Mouse (Mus musculus) midbrain, embryonic 15.5 days (tissue): ENCODE results near the gene Wdr25. TPM values are rescaled to one million over a fixed set of nuclear protein-coding genes. Genes with fewer than 3 reads are reported as not detected.
A peak's percentile ranks its signal among the peaks of the same experiment; 100 is the strongest.

Experiments used
- ATAC-seq: fragments of 200-750 bp; cut with Nextera tagmentation; replicated peaks from 2 replicates; pipeline ENCODE4 v1.8.0; 2017; ENCODE audit warnings: moderate TSS enrichment
- H3K27ac ChIP-seq: fragments of 300-500 bp; sonication (generic); 2 replicates; pipeline ENCODE4 v1.5.1; 2015; ENCODE audit warnings: mild to moderate bottlenecking, inconsistent platforms
- H3K27me3 ChIP-seq: fragments of 300-500 bp; sonication (generic); replicated peaks from 2 replicates; pipeline ENCODE4 v1.6.1; 2015; ENCODE audit warnings: inconsistent platforms
- H3K36me3 ChIP-seq: fragments of 300-500 bp; sonication (generic); replicated peaks from 2 replicates; pipeline ENCODE4 v1.6.1; 2015; ENCODE audit warnings: inconsistent platforms
- H3K4me1 ChIP-seq: fragments of 300-500 bp; sonication (generic); 2 replicates; pipeline ENCODE4 v1.6.1; 2015; ENCODE audit warnings: inconsistent platforms
- H3K4me2 ChIP-seq: fragments of 300-500 bp; sonication (generic); 2 replicates; pipeline ENCODE4 v1.6.1; 2015; ENCODE audit warnings: inconsistent platforms, mild to moderate bottlenecking, moderate library complexity
- H3K4me3 ChIP-seq: fragments of 300-500 bp; sonication (generic); 2 replicates; pipeline ENCODE4 v1.5.1; 2015; ENCODE audit warnings: mild to moderate bottlenecking, inconsistent platforms
- H3K9ac ChIP-seq: fragments of 300-500 bp; sonication (generic); 2 replicates; pipeline ENCODE4 v1.6.1; 2015; ENCODE audit warnings: mild to moderate bottlenecking, inconsistent platforms
- H3K9me3 ChIP-seq: fragments of 300-500 bp; sonication (generic); 2 replicates; pipeline ENCODE4 v1.6.1; 2016; ENCODE audit warnings: inconsistent platforms
- WGBS: fragments of 180-500 bp; shearing (Covaris S2); methylation state at CpG from one replicate; pipeline ENCODE4 v1.1.7; 2015; ENCODE audit warnings: mixed read lengths; 5-methylcytosine and 5-hydroxymethylcytosine counted together
- polyA plus RNA-seq: library from polyadenylated mRNA; unstranded; fragments of >200 nt; fragmentation: Nextera tagmentation; extraction: Ambion mirVana; gene quantifications from 2 replicates; pipeline ENCODE4 v1.2.1, GENCODE M21; 2015

Gene Wdr25
- polyA plus RNA-seq, 1 experiment from 2014 or later: 5.2 TPM

DNA sequence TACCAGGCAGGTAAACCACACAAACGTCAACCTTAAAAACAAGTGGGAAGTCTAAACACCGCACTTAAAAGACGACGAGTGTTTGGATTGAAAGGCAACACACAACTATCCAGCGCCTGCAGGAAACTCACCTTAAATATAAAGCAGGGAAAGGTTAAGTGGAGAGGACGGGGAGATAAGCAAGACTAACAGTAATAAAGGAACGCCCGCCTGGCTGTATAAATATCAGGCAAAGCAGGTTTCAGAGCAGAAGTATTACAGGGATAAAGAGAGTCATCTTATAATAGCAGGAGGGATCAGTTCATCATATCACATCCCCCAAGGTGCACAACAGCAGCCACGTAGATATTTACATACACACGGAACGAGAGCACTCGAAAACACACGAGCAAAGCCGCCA lies 78.8 kb downstream of the Wdr25 start:
- H3K4me3 ChIP-seq: no peak overlapping the region
- H3K27ac ChIP-seq: no peak overlapping the region
- ATAC-seq: no peak
- no peaks in the 10 kb centered on the region for H3K4me1 ChIP-seq
- 84% methylated on average over 14 of the region's 14 CpGs for WGBS
- no peaks in the 10 kb centered on the region for H3K36me3 ChIP-seq
- no peak overlapping the region for H3K4me2 ChIP-seq
- no peaks in the 10 kb centered on the region for H3K27me3 ChIP-seq
- no peaks in the 10 kb centered on the region for H3K9me3 ChIP-seq
- H3K9ac ChIP-seq: no peak overlapping the region

DNA sequence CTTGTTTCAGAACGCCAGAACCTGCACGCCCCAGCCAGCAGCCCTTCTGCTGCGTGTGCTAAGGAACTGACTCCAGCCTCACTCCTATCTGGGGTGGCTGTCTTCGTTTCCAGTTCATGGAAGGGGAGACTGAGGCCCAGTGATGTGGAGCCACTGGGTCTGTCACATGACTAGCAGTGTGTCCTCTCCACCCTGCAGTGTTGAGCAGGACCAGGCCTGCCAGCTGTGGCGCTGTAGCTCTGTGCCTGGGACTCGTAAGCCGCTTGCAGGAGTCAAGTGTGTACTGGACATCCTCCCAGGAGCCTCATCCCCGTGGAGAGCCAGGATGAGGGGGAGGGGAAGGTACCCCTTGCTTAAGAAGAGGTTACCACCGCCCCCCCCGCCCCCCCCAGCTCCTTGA lies 86.5 kb downstream of the Wdr25 start:
- no peak overlapping the region for H3K9ac ChIP-seq
- WGBS: 27% methylated on average over 10 of the region's 10 CpGs
- no peaks in the 10 kb centered on the region for H3K36me3 ChIP-seq
- peaks cover 24% of the 10 kb centered on the region for H3K4me1 ChIP-seq
- no peak overlapping the region for H3K4me2 ChIP-seq
- no peak; the same call in 1 of the 2 replicates for ATAC-seq
- H3K4me3 ChIP-seq: no peak overlapping the region
- no peaks in the 10 kb centered on the region for H3K9me3 ChIP-seq
- no peak overlapping the region for H3K27ac ChIP-seq
- no peaks in the 10 kb centered on the region for H3K27me3 ChIP-seq

DNA sequence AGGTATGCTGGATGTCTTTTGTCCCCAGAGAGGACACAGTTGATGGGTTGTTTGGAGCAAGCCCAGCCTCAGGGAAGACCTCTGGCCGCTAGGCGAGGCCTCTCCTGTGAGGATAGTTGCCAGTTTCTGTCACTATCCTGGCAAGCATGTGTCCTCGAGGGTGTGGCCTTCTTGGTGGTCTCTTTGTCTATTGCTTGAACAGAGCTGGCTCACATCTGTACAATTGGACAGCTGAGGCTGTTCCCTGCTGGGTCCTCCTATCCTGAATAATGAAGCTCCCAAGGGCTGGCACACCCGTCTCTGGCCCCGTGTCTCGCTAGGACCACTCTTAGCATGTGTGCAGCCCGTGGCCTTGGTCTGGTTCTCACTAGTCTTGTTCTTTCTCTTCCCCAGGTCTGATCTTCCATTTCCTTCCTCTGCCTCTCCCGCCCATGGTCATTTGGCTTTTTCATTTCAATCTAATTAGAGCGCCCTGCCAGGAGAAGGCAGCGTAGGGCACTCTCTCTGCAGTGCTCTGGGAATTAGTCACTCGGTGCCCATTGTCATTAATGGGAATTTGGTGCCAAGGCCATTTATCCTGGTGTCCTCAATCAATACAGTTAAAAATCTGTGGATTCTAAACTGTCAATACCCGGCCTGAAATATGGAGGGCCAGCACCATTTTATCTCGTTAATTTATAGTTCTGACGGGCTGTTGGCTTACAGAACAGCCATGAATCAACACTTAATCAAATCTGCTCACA lies 88.7 kb downstream of the Wdr25 start:
- WGBS: 55% methylated on average over 14 of the region's 14 CpGs
- H3K9me3 ChIP-seq: no peaks in the 10 kb centered on the region
- ATAC-seq: 0 out of 2 replicates have a peak, but pooled peaks have one; percentile 13

DNA sequence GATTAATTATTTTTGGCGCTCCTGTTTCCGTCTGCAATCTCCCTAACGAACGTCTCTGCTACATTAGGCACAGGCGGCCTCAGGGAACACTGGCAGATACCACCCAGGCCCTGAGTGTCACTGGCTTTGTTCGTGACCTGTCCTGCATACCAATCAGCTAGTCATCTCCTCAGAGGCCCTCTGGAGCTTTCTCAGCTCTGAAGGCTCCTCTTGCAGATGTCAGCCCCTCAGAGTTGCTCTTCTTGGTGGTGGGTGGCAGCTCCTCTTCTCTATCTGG lies 89.2 kb downstream of the Wdr25 start:
- Histone ChIP-seq H3K9ac (no peak overlapping the region), H3K27ac (no peak overlapping the region; the same call in 1 of the 2 replicates), H3K9me3 (no peaks in the 10 kb centered on the region), H3K4me2 (no peak overlapping the region), H3K4me3 (no peak overlapping the region), H3K4me1 (peaks cover 24% of the 10 kb centered on the region), H3K36me3 (no peaks in the 10 kb centered on the region), H3K27me3 (no peaks in the 10 kb centered on the region)
- no peak for ATAC-seq
- 28% methylated on average over 6 of the region's 6 CpGs for WGBS

More for the DNA sequence above, 88.7 kb downstream of the Wdr25 start:
- no peak overlapping the region for H3K4me3 ChIP-seq
- no peaks in the 10 kb centered on the region for H3K27me3 ChIP-seq
- H3K9ac ChIP-seq: no peak overlapping the region
- peak overlapping the region; percentile 32; the same call in 1 of the 2 replicates for H3K27ac ChIP-seq
- H3K4me1 ChIP-seq: peaks cover 24% of the 10 kb centered on the region
- no peak overlapping the region for H3K4me2 ChIP-seq
- no peaks in the 10 kb centered on the region for H3K36me3 ChIP-seq

DNA sequence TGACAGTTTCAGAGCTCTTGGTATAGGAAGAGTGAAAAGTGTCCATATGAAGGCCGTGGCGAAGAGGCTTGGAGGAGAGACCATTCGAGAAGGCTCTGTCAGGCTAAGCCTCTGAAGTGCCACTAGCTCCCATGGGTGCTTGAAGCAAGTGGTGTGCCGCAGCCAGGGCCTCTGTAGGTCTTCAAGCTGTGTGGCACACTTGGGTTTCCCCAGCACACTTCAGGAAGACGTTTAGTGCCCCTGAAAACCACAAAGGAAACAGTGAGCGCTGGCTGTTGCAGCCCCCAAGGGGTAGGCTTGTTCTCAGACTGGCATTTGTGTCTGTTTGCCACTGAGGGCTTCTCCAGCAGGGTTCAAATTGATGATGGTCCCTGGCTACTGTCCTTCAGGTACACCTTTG lies 90.1 kb downstream of the Wdr25 start:
- no peaks in the 10 kb centered on the region for H3K36me3 ChIP-seq
- no peak overlapping the region for H3K4me3 ChIP-seq
- H3K4me2 ChIP-seq: no peak overlapping the region
- H3K9me3 ChIP-seq: no peaks in the 10 kb centered on the region
- H3K9ac ChIP-seq: no peak overlapping the region
- H3K27ac ChIP-seq: no peak overlapping the region
- peaks cover 24% of the 10 kb centered on the region for H3K4me1 ChIP-seq
- ATAC-seq: no peak
- 85% methylated on average over 6 of the region's 6 CpGs for WGBS
- H3K27me3 ChIP-seq: no peaks in the 10 kb centered on the region

DNA sequence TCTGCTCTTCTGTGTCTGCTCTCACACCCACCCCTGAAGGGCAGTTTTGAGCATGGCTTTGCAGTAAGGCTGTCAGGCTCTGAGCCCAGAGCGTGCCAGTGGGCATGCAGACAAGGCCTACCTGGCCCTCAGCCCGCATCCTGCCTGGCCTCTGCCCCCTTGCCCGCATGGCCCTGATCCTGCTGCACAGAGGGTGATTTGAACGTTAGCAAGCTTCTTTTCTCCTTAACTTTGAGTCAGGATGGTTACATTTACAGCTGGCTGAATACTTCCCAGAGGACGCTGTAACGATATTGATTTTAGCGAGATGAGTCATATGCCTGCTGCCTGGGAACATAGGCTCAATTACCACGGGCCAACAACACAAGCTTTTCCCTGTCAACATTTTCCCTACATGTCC lies 91.0 kb downstream of the Wdr25 start:
- no peak overlapping the region for H3K9ac ChIP-seq
- no peak for ATAC-seq
- H3K4me2 ChIP-seq: no peak overlapping the region
- no peak overlapping the region for H3K4me3 ChIP-seq
- H3K9me3 ChIP-seq: no peaks in the 10 kb centered on the region
- H3K27ac ChIP-seq: 0 out of 2 replicates have a peak overlapping the region, but pooled peaks have one; percentile 11
- H3K36me3 ChIP-seq: no peaks in the 10 kb centered on the region
- no peaks in the 10 kb centered on the region for H3K27me3 ChIP-seq
- WGBS: 71% methylated on average over 8 of the region's 8 CpGs
- peaks cover 21% of the 10 kb centered on the region for H3K4me1 ChIP-seq

DNA sequence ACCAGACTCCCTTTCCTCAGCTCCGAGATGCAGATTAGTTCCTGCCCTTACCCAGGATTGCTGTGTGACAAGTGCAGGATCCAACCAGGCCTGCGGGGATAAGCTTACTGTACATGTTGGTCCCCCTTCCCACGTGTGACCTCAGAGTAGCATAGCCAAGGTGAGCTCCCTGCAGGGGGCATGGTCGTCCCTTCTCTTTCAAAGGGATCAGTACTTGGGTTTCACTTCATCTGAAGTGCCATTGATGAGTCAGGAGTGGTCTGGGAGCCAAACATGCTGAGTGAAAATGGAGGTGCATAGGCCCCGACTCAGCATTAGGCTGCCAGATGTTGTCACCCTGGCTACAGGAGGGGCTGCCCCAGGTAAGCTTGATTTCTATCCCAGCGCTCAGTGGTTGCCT lies 91.6 kb downstream of the Wdr25 start:
- Histone ChIP-seq H3K27me3 (no peaks in the 10 kb centered on the region), H3K4me2 (no peak overlapping the region), H3K36me3 (no peaks in the 10 kb centered on the region), H3K27ac (no peak overlapping the region), H3K9me3 (no peaks in the 10 kb centered on the region), H3K4me1 (peaks cover 16% of the 10 kb centered on the region), H3K4me3 (no peak overlapping the region), H3K9ac (no peak overlapping the region)
- 80% methylated on average over 6 of the region's 6 CpGs for WGBS
- ATAC-seq: no peak

DNA sequence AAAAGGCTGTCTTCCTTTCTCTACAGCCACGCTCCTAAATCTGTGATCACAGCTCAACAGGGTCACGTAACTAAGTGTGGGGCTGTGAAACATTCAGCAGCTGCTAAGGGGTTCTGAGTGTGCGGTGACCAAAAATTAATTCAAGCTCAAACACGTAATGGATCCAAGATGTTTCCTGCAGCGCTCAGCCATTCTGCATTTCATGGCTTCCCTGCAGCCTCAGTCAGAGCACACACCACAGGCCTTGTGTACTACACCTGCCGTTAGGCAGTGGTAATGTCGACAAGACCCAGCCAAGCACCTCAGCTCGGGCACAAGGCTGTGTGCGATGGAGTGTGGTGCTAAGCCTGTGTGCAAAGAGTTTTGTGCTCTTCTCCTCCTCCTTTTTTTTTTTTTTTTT lies 94.0 kb downstream of the Wdr25 start:
- WGBS: 86% methylated on average over 9 of the region's 9 CpGs
- H3K27ac ChIP-seq: no peak overlapping the region
- no peaks in the 10 kb centered on the region for H3K36me3 ChIP-seq
- no peak overlapping the region for H3K9ac ChIP-seq
- no peaks in the 10 kb centered on the region for H3K9me3 ChIP-seq
- no peak for ATAC-seq
- H3K4me2 ChIP-seq: no peak overlapping the region
- H3K27me3 ChIP-seq: no peaks in the 10 kb centered on the region
- H3K4me1 ChIP-seq: peaks cover 9% of the 10 kb centered on the region
- H3K4me3 ChIP-seq: no peak overlapping the region

DNA sequence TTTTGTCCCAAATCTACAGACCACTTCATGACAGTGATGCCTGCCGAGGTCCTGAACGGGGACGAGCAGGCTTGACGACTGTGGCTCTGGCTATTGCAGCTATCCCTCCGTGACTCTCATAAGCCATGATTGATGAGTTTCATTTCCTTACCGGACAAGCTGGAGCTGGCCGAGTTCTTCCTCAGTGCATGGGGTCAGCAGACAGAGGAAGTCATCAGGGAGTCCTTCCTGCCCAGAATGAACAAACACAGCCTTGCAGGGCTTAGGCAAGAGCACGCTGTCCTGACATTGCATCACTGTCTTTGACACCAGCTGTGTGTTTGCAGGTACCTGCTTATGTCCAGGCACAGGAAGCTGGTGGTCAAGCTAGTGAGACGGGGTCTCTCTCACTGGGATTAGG lies 97.0 kb downstream of the Wdr25 start:
- Histone ChIP-seq H3K4me1 (peaks cover 5% of the 10 kb centered on the region; the same call in 1 of the 2 replicates), H3K4me3 (no peak overlapping the region), H3K4me2 (no peak overlapping the region), H3K36me3 (no peaks in the 10 kb centered on the region), H3K27ac (no peak overlapping the region), H3K27me3 (no peaks in the 10 kb centered on the region), H3K9ac (no peak overlapping the region), H3K9me3 (no peaks in the 10 kb centered on the region)
- ATAC-seq: no peak
- WGBS: 79% methylated on average over 9 of the region's 9 CpGs

DNA sequence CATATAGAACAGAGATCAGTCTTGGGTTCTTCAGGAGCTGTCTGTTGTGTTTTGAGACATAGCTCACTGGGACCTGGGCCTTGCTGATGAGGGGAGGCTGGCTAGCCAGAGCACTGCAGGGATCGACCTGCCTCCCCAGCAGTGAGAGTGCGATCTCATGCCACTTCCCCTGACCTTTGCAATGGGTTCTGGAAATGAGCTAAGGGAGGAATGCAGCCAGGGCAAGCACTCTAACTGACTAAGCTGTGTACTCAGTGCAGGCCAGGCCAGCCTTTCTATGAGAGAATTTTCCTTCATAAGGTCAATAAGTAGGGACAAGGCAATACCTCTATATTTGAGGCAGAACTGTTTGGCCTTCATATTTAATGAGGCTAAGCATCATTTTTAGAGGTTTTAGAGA lies 99.6 kb downstream of the Wdr25 start:
- Histone ChIP-seq H3K9me3 (no peaks in the 10 kb centered on the region), H3K36me3 (no peaks in the 10 kb centered on the region), H3K4me1 (peaks cover 10% of the 10 kb centered on the region; the same call in 1 of the 2 replicates), H3K9ac (no peak overlapping the region), H3K4me2 (no peak overlapping the region), H3K4me3 (no peak overlapping the region), H3K27me3 (no peaks in the 10 kb centered on the region), H3K27ac (no peak overlapping the region)
- ATAC-seq: no peak
- WGBS: 70% methylated on average over 2 of the region's 2 CpGs

DNA sequence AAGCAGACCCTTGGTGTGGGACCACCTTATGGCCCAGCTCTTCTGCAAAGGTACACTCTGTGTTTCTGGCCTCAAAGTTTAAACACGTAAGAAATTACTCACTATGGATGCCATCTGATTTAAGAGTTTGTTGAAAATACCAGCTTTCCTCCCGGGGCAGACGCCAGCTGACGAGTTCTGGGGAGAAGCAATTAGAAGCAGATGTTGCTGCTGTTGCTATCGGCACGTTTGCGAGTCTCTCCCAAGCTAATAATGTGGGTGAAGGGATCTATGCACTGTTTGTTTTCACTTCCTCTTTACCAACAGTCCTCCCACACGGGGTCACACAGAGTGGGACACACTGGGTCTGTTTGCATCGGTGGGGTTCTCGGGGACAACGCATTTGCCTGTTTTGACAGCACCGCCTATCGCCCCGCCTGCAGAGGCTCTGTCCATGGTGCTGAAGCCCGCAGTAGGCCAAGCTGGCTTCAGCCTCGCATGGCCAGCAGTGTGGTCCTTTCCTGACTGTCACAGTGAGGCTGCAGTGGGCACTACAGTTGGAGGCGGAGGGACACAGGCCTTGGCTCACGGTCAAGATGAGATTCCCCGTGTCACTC lies 101.1 kb downstream of the Wdr25 start:
- Histone ChIP-seq H3K27me3 (no peaks in the 10 kb centered on the region), H3K4me2 (no peak overlapping the region), H3K9ac (no peak overlapping the region), H3K9me3 (no peaks in the 10 kb centered on the region), H3K4me1 (peaks cover 10% of the 10 kb centered on the region; the same call in 1 of the 2 replicates), H3K4me3 (no peak overlapping the region), H3K36me3 (no peaks in the 10 kb centered on the region), H3K27ac (no peak overlapping the region)
- 14% methylated on average over 19 of the region's 19 CpGs for WGBS
- no peak for ATAC-seq

DNA sequence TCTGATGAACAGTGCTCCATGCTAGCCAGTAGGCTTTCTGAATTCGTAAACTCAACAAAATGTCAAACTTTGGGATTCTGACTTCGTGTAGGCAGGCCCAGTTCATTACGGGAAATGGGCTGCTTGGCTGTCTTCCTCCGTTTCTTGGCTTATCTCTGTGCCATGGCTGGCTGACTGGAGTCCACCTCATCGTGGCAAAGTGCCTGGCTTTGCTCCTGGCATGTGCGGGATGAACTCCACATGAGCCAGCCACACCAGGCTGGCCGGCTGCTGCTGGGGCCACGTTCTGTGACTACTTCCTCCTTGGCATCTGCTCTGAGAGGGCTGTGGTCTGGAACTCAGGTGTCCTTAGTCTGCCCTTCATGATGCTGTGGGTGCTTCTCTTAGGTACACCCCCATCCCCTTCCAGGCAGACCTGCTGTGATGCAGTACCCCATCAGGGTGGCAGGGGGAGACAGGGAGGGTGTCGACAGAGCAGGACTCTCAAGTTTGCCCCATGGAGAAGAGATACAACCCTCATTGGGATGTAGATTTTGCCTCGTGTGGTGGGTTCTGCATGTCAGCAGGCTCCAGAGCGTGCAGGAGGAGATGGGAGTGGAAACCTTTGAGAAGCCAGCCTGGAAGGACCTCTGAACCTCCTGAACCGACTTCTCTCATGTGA lies 102.7 kb downstream of the Wdr25 start:
- H3K4me1 ChIP-seq: peaks cover 10% of the 10 kb centered on the region; the same call in 1 of the 2 replicates
- H3K4me3 ChIP-seq: no peak overlapping the region
- no peak overlapping the region for H3K27ac ChIP-seq
- ATAC-seq: no peak
- H3K9ac ChIP-seq: no peak overlapping the region
- H3K4me2 ChIP-seq: no peak overlapping the region
- H3K27me3 ChIP-seq: no peaks in the 10 kb centered on the region
- H3K36me3 ChIP-seq: no peaks in the 10 kb centered on the region
- WGBS: 83% methylated on average over 12 of the region's 12 CpGs
- H3K9me3 ChIP-seq: no peaks in the 10 kb centered on the region
